Mouse (Mus musculus) ES-E14 (cell line): Measurements from ENCODE around the gene Dach1.

ENCODE experiments used
- HCFC1 ChIP-seq: IDR thresholded peaks from 2 replicates; pipeline ENCODE4 v1.6.1; 2012; ENCODE audit warnings: low read length, inconsistent platforms, borderline replicate concordance; ENCODE audit not compliant: insufficient read depth
- ZC3H11A ChIP-seq: IDR thresholded peaks from 2 replicates; pipeline ENCODE4 v1.6.1; 2012; ENCODE audit warnings: low read depth, mild to moderate bottlenecking, inconsistent platforms, low read length, borderline replicate concordance
- ZNF384 ChIP-seq: IDR thresholded peaks from 2 replicates; pipeline ENCODE4 v1.6.1; 2012; ENCODE audit warnings: low read depth, low read length, inconsistent platforms

DNA sequence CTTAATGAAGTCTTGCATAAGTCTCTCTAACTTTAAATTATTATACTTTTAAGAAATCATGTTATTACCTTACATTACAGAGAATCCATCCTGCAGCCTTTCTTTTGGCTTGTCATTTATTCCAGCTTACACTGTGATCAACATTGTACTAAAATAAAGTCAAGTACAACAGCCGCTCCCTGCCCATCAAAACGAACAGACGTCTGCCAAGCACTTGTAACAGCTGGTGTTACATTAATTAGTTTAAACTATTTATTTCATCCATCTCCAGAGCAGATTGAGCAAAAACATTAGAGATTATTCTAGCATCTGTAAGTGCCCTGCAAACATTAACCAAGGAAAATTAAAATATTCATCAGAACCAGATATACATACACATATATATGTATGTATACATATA is 311.2 kb downstream of the Dach1 start:
- TF ChIP-seq ZNF384: no peak
- TF ChIP-seq ZC3H11A: no peak
- TF ChIP-seq HCFC1: no peak
